Mouse (Mus musculus) NIH3T3 (cell line): ENCODE results near the gene Slc22a21.

Experiments used
- DNase-seq: peaks from one replicate; pipeline ENCODE4 v3.0.0-alpha.2; 2012; ENCODE audit warnings: low read depth

The Slc22a21 gene

GRCm38 (mm10) chr11:53903781-53904533 lies 76.2 kb downstream of the Slc22a21 start:
- DNase-seq = no peak

- no peak for DNase-seq
These were observed 77.4 kb downstream of the Slc22a21 start for GRCm38 (mm10) chr11:53902741-53903140.

- no peak for DNase-seq
These were observed 79.1 kb downstream of the Slc22a21 start for GRCm38 (mm10) chr11:53900991-53901390.

- no peak for DNase-seq
These were observed 80.2 kb downstream of the Slc22a21 start for GRCm38 (mm10) chr11:53899981-53900380.
